Mouse (Mus musculus): Measurements from ENCODE around the gene Bud13. TPM values are rescaled to one million over a fixed set of nuclear protein-coding genes. Genes with fewer than 3 reads are reported as not detected.

Gene Bud13
- total and polyA plus RNA-seq, 2 experiments from 2014 or later, result 11.8 to 12.6 TPM

DNA sequence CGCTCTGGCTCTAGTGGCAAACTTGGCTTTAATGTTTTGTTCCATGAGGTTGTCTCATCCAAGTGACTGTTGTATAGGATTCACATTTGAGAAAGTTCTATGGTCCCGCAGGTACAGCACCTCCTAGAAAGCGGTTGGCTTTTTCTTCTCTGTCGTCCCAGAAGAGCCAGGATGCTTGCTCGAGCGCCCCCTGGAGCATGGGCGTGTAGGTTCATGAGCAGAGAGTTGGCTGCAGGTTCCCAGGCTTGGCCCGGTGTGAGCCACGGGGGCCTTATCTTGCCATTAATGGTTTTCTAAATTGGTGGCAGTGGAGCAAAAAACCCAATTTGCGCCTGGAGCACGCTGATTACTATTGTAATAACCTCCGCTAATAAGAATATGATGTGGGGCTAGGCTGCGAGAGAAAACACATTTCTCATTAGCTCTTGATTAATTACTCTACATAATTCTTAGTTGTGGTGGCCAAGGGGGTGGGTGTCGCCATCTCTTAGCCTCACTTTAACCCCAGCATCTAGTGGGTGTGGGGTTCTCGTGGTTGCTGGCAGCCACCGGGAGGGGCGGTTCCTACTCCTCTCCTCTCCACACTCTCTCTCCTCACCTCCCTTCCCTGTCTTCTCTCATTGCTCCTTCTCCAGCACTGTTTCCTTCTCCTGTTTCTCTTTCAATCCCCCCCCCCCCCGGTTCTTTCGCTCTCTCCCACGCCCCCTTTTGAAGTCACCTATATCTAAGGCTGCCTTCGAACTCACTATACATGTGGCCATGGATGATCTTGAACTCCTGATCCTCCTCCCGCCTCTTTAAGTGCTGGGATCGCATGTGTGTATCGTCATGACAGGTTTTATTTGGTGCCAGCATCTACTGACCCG lies 45.1 kb downstream of the Bud13 start:
- peak; percentile 45 for TF ChIP-seq CTCF (IDR thresholded peaks at IDR 0.05; ENCODE audit: low read depth)
- Histone ChIP-seq H3K9ac (replicated peaks; ENCODE audit: low read length) (peak overlapping the region; percentile 39; the same call in 1 of the 2 replicates), H3K27ac (peak overlapping the region; percentile 80), H3K27me3 (ENCODE audit: insufficient read depth, low read length) (no peaks in the 10 kb centered on the region), H3K4me1 (ENCODE audit: insufficient read depth, low read length) (peaks cover 12% of the 10 kb centered on the region; the same call in 1 of the 2 replicates), H3K4me2 (ENCODE audit: low read depth, low read length) (peak overlapping the region; percentile 47), H3K9me3 (ENCODE audit: low read length) (no peaks in the 10 kb centered on the region), H3K4me3 (ENCODE audit: low read length) (no peak overlapping the region), H3K36me3 (ENCODE audit: insufficient read depth, low read length) (no peaks in the 10 kb centered on the region)
- DNase-seq (ENCODE audit: low spot score) (no peak), ATAC-seq (no peak; the same call in 1 of the 2 replicates)
- WGBS, result 46% methylated on average over 25 of the region's 25 CpGs

DNA sequence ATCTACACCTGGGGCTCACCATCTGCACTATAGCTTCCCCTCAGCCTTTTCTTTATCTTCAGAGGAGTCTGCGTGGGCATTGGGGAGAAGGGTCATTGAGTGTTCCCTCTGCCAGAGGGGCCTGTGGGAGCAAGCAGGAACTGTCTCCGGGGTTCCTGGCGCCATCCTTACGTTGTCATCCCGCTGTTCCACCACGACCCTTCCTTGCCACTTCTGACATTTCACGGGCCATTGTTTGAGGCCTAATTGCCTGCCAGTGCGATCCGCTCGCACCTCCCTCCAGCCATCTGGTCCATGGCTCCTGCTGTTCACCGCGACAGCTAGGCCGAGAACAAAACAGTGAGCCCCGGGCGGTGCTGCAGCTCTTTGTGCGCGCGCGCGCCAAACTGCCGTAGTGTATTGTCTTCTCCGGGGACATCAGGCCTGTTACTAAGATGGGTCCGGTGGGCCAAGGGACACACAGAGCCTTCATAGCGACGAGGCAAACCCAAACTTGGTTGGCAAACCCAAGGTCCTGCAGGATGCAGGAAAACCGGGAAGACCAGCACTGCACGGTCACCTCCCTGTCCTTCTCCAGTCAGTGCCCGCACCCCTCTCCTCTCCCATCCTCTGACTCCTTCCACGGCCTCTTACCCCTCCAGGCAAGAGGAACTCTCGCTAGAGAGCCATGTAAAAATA lies 45.9 kb downstream of the Bud13 start:
- Histone ChIP-seq H3K36me3 (ENCODE audit: insufficient read depth, low read length) (no peaks in the 10 kb centered on the region), H3K9ac (replicated peaks; ENCODE audit: low read length) (peak overlapping the region; percentile 39), H3K4me3 (ENCODE audit: low read length) (peak overlapping the region; percentile 16; the same call in 1 of the 2 replicates), H3K27me3 (ENCODE audit: insufficient read depth, low read length) (no peaks in the 10 kb centered on the region), H3K9me3 (ENCODE audit: low read length) (no peaks in the 10 kb centered on the region), H3K27ac (peak overlapping the region; percentile 80), H3K4me2 (ENCODE audit: low read depth, low read length) (peak overlapping the region; percentile 47), H3K4me1 (ENCODE audit: insufficient read depth, low read length) (peaks cover 12% of the 10 kb centered on the region; the same call in 1 of the 2 replicates)
- peak; percentile 76 for ATAC-seq
- WGBS, result 3% methylated on average over 30 of the region's 30 CpGs
- no peak for TF ChIP-seq CTCF (IDR thresholded peaks at IDR 0.05; ENCODE audit: low read depth)
- peak; percentile 84 for DNase-seq (ENCODE audit: low spot score)

DNA sequence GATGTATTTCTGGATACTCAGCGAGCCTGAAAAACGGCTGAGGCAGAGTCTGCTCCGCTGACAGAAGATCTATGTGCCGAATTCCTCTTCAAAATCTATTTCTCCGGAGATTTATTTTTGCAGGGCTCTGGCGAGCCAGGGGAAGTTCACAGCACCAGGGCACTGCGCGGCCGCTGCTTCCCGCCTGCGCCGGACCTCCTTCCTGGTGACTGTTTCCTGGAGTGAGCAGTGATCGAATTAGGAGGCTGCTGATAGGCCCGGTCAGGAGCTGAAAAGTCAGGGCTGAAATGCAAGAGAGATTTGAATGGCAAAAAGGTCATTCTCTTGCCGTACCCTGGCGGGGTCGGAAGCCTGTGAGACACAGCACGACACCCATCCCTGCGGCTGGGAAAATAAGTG lies 46.4 kb downstream of the Bud13 start:
- ATAC-seq, result peak; percentile 39; the same call in 1 of the 2 replicates
- Histone ChIP-seq H3K9ac (replicated peaks; ENCODE audit: low read length) (peak overlapping the region; percentile 39), H3K4me1 (ENCODE audit: insufficient read depth, low read length) (peaks cover 12% of the 10 kb centered on the region; the same call in 1 of the 2 replicates), H3K9me3 (ENCODE audit: low read length) (no peaks in the 10 kb centered on the region), H3K36me3 (ENCODE audit: insufficient read depth, low read length) (no peaks in the 10 kb centered on the region), H3K27me3 (ENCODE audit: insufficient read depth, low read length) (no peaks in the 10 kb centered on the region), H3K4me2 (ENCODE audit: low read depth, low read length) (peak overlapping the region; percentile 47), H3K27ac (peak overlapping the region; percentile 80), H3K4me3 (ENCODE audit: low read length) (peak overlapping the region; percentile 16; the same call in 1 of the 2 replicates)
- whole genome bisulfite sequencing, result 2% methylated on average over 19 of the region's 19 CpGs
- peak; percentile 38 for DNase-seq (ENCODE audit: low spot score)
- TF ChIP-seq CTCF (IDR thresholded peaks at IDR 0.05; ENCODE audit: low read depth), result no peak

DNA sequence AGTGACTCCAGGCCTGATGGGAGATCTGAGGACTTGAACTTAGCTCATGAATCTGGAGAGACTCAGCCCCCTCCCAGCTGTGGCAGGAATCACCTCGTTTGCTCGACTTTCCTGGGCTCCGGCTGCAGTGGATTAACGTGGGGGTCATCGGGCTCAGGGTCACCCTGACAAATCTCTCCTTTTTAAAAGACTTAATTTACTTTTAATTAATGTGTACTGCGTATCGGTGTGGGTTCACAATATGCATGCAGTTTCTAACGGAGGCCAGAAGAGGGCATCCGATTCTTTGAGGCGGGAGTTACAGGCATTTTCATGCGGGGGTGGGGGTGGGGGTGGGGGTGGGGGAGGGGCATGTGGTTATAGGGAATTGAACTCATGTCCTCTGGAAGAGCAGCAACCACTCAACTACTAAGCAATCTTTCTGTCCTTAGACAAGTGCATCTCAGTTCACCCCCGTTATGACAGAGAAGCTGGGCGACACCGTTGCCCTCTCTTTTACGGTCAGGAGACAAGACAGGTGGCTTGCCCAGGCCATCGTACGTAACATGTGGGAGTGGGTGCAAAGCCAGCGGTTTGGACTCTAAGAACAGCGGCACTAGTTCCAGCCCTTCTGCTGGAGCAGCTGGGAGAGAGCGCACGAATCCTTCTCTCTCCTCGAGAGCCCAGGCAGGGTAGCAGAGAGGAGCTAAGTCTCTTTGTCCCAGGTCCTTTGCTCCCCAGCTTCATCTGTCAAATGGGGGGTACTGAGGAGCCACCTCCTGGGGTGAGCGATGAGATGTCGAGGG lies 47.2 kb downstream of the Bud13 start:
- Histone ChIP-seq H3K27me3 (ENCODE audit: insufficient read depth, low read length) (no peaks in the 10 kb centered on the region), H3K4me1 (ENCODE audit: insufficient read depth, low read length) (peaks cover 12% of the 10 kb centered on the region; the same call in 1 of the 2 replicates), H3K4me2 (ENCODE audit: low read depth, low read length) (no peak overlapping the region), H3K9me3 (ENCODE audit: low read length) (no peaks in the 10 kb centered on the region), H3K4me3 (ENCODE audit: low read length) (no peak overlapping the region), H3K9ac (replicated peaks; ENCODE audit: low read length) (no peak overlapping the region), H3K36me3 (ENCODE audit: insufficient read depth, low read length) (no peaks in the 10 kb centered on the region), H3K27ac (no peak overlapping the region)
- TF ChIP-seq CTCF (IDR thresholded peaks at IDR 0.05; ENCODE audit: low read depth), result peak; percentile 27; the same call in 1 of the 2 replicates
- peak; percentile 31 for DNase-seq (ENCODE audit: low spot score)
- ATAC-seq, result no peak
- WGBS, result 22% methylated on average over 24 of the region's 24 CpGs

DNA sequence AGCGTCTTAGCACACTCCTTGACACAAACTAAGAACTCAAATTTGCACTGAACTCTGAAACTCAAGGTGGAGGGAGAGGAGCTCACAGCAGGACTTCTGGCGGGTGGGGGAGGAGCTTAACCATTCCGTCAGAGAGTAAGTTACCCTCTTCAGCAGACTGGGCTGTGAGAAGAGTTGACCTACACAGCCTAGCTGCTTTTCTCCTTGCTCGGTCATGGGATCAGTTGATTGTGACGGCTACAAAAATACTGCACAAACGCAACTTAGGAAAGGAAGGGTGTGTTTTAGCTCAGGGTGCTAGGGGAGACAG lies 47.7 kb downstream of the Bud13 start:
- Histone ChIP-seq H3K4me1 (ENCODE audit: insufficient read depth, low read length) (peaks cover 12% of the 10 kb centered on the region; the same call in 1 of the 2 replicates), H3K9me3 (ENCODE audit: low read length) (no peaks in the 10 kb centered on the region), H3K36me3 (ENCODE audit: insufficient read depth, low read length) (no peaks in the 10 kb centered on the region), H3K4me3 (ENCODE audit: low read length) (no peak overlapping the region), H3K4me2 (ENCODE audit: low read depth, low read length) (no peak overlapping the region), H3K9ac (replicated peaks; ENCODE audit: low read length) (no peak overlapping the region), H3K27ac (no peak overlapping the region), H3K27me3 (ENCODE audit: insufficient read depth, low read length) (no peaks in the 10 kb centered on the region)
- no peak for TF ChIP-seq CTCF (IDR thresholded peaks at IDR 0.05; ENCODE audit: low read depth)
- no peak for ATAC-seq
- no peak for DNase-seq (ENCODE audit: low spot score)
- WGBS, result 52% methylated on average over 6 of the region's 6 CpGs

DNA sequence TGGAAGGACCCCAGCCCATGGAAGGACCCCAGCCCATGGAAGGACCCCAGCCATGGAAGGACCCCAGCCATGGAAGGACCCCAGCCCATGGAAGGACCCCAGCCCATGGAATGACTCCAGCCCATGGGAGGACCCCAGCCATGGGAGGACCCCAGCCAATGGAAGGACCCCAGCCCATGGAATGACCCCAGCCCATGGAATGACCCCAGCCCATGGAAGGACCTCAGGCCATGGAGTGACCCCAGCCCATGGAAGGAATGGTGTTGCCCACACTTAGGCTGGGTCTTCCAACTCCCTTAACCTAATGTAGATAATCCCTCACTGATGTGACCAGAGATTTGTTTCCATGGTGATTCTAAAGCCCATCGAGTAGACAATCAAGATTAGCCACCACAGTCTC lies 48.5 kb downstream of the Bud13 start:
- 69% methylated on average over 1 of the region's 1 CpGs for WGBS
- DNase-seq (ENCODE audit: low spot score), result no peak
- no peak for ATAC-seq
- peaks cover 12% of the 10 kb centered on the region; the same call in 1 of the 2 replicates for H3K4me1 ChIP-seq (ENCODE audit: insufficient read depth, low read length)
- no peaks in the 10 kb centered on the region for H3K27me3 ChIP-seq (ENCODE audit: insufficient read depth, low read length)
- no peaks in the 10 kb centered on the region for H3K9me3 ChIP-seq (ENCODE audit: low read length)
- no peak overlapping the region for H3K4me3 ChIP-seq (ENCODE audit: low read length)
- TF ChIP-seq CTCF (IDR thresholded peaks at IDR 0.05; ENCODE audit: low read depth), result no peak
- no peaks in the 10 kb centered on the region for H3K36me3 ChIP-seq (ENCODE audit: insufficient read depth, low read length)
- no peak overlapping the region for H3K27ac ChIP-seq
- H3K9ac ChIP-seq (replicated peaks; ENCODE audit: low read length), result no peak overlapping the region
- H3K4me2 ChIP-seq (ENCODE audit: low read depth, low read length), result no peak overlapping the region
